9 mouse cellular contexts compared by ENCODE assay signal in genomic region chr4:115708974-115709593, GRCm38 (mm10). TPM values are rescaled to one million over a fixed set of nuclear protein-coding genes. Genes with fewer than 3 reads are reported as not detected.
DNase-seq lines count a peak whose midpoint lies in the region; ATAC-seq and TF ChIP-seq lines count a peak whose summit lies in the region.
"Had no signal": no experiment of that assay in that cellular context is flagged by ENCODE, and none has a peak within 500 bp of the region (broad histone marks: within the 10 kb centered on the region; RNA-seq: fewer than 3 reads in every experiment).

No protein-coding gene starts in this region.

- no peaks in the 10 kb centered on the region for H3K36me3 ChIP-seq in embryonic facial prominence, embryonic 12.5 days
- no peaks in the 10 kb centered on the region for H3K36me3 ChIP-seq in kidney, postnatal 0 days (ENCODE audit: insufficient read depth, low read length)
- no peaks in the 10 kb centered on the region for H3K36me3 ChIP-seq in stomach, postnatal 0 days (ENCODE audit: control insufficient read depth, insufficient read depth, low read length)
- H3K36me3 ChIP-seq: midbrain, embryonic 12.5 days had no signal

- no peak for TF ChIP-seq CTCF in kidney, postnatal 0 days (IDR thresholded peaks at IDR 0.05; ENCODE audit: low read depth)
- no peak for TF ChIP-seq CTCF in stomach, postnatal 0 days (IDR thresholded peaks at IDR 0.05; ENCODE audit: low read depth)

- no peaks in the 10 kb centered on the region for H3K9me3 ChIP-seq in embryonic facial prominence, embryonic 12.5 days
- no peaks in the 10 kb centered on the region for H3K9me3 ChIP-seq in kidney, postnatal 0 days (replicated peaks; ENCODE audit: low read length)
- H3K9me3 ChIP-seq in stomach, postnatal 0 days (ENCODE audit: control insufficient read depth, low read length) = no peaks in the 10 kb centered on the region
- H3K9me3 ChIP-seq: midbrain, embryonic 12.5 days had no signal

- H3K4me3 ChIP-seq in embryonic facial prominence, embryonic 12.5 days = no peak overlapping the region
- no peak overlapping the region for H3K4me3 ChIP-seq in kidney, postnatal 0 days (replicated peaks; ENCODE audit: low read depth, low read length)
- no peak overlapping the region for H3K4me3 ChIP-seq in stomach, postnatal 0 days (ENCODE audit: low read depth, low read length)

- no peaks in the 10 kb centered on the region for H3K27me3 ChIP-seq in embryonic facial prominence, embryonic 12.5 days
- no peaks in the 10 kb centered on the region for H3K27me3 ChIP-seq in kidney, postnatal 0 days (ENCODE audit: insufficient read depth, low read length)
- H3K27me3 ChIP-seq in stomach, postnatal 0 days (ENCODE audit: control insufficient read depth, insufficient read depth, low read length) = no peaks in the 10 kb centered on the region
- H3K27me3 ChIP-seq: midbrain, embryonic 12.5 days had no signal

- H3K4me1 ChIP-seq in embryonic facial prominence, embryonic 12.5 days = 0 out of 2 replicates have a peak, but pooled peaks cover 10% of the 10 kb centered on the region
- no peaks in the 10 kb centered on the region for H3K4me1 ChIP-seq in kidney, postnatal 0 days (replicated peaks; ENCODE audit: insufficient read depth, low read length)
- no peaks in the 10 kb centered on the region for H3K4me1 ChIP-seq in stomach, postnatal 0 days (replicated peaks; ENCODE audit: control insufficient read depth, insufficient read depth)
- H3K4me1 ChIP-seq: midbrain, embryonic 12.5 days had no signal

- H3K27ac ChIP-seq in embryonic facial prominence, embryonic 12.5 days = 0 out of 2 replicates have a peak overlapping the region, but pooled peaks have one; percentile 36
- H3K27ac ChIP-seq in kidney, postnatal 0 days = peak overlapping the region; percentile 26; the same call in 1 of the 2 replicates
- no peak overlapping the region for H3K27ac ChIP-seq in stomach, postnatal 0 days (replicated peaks)
- H3K27ac ChIP-seq: midbrain, embryonic 12.5 days had no signal

- no peak for ATAC-seq in embryonic facial prominence, embryonic 12.5 days (ENCODE audit: insufficient number of reproducible peaks, insufficient read depth, low FRiP score, low TSS enrichment)
- no peak for ATAC-seq in kidney, postnatal 0 days (replicated peaks; ENCODE audit: low FRiP score, low read depth)
- ATAC-seq in stomach, postnatal 0 days (ENCODE audit: low FRiP score, low TSS enrichment) = no peak

- H3K9ac ChIP-seq in embryonic facial prominence, embryonic 12.5 days = no peak overlapping the region
- H3K9ac ChIP-seq in kidney, postnatal 0 days (ENCODE audit: low read depth, low read length) = no peak overlapping the region
- no peak overlapping the region for H3K9ac ChIP-seq in stomach, postnatal 0 days (ENCODE audit: low read length)

- TF ChIP-seq EP300 in stomach, postnatal 0 days (optimal IDR thresholded peaks at IDR 0.05) = no peak

- H3K4me2 ChIP-seq in embryonic facial prominence, embryonic 12.5 days (replicated peaks) = peak overlapping the region; percentile 22; the same call in 1 of the 2 replicates
- 0 out of 2 replicates have a peak overlapping the region, but pooled peaks have one; percentile 6 for H3K4me2 ChIP-seq in kidney, postnatal 0 days (ENCODE audit: low read length)
- H3K4me2 ChIP-seq in stomach, postnatal 0 days (replicated peaks; ENCODE audit: low read depth) = no peak overlapping the region

- 32% methylated on average over 13 of the region's 13 CpGs for WGBS in embryonic facial prominence, embryonic 12.5 days
- 48% methylated on average over 13 of the region's 13 CpGs for WGBS in kidney, postnatal 0 days
- WGBS in stomach, postnatal 0 days = 60% methylated on average over 13 of the region's 13 CpGs

- peak; percentile 8 to 28 for DNase-seq in layer of hippocampus, adult 18-20 months (ENCODE audit: low spot score in 2 of 2)
- no peak for DNase-seq in layer of hippocampus, adult 8-10 months (ENCODE audit: low spot score in 2 of 2)
- DNase-seq in kidney, postnatal 0 days (ENCODE audit: low spot score) = peak; percentile 76
- DNase-seq in lung, postnatal 36 days = peak; percentile 78
- DNase-seq in urinary bladder, postnatal 10 days (ENCODE audit: low spot score) = no peak
- no peak for DNase-seq in stomach, postnatal 0 days (ENCODE audit: low spot score)
- no peak for DNase-seq in Muller cell, postnatal 12 days (ENCODE audit: inconsistent ontology term)

RNA-seq across cellular contexts. Expression of gene Efcab14, which starts 28.5 kb away (rescaled TPM):
- total RNA-seq in layer of hippocampus, adult 18-20 months (2021) = 10 to 100 TPM; 53.6 to 56.3 TPM
- total RNA-seq in layer of hippocampus, adult 8-10 months (2022) = 10 to 100 TPM; 57.2 to 62.0 (median 60.1) TPM
- polyA plus RNA-seq in embryonic facial prominence, embryonic 12.5 days (2016; fragmentation: Nextera tagmentation; extraction: Ambion mirVana) = 32.5 and 34.1 TPM in 2 replicates
- 28.9 and 30.4 TPM in 2 replicates for polyA plus RNA-seq in kidney, postnatal 0 days (2015; fragmentation: Nextera tagmentation; extraction: Ambion mirVana)
- polyA plus RNA-seq in stomach, postnatal 0 days (2015; fragmentation: Nextera tagmentation; extraction: Ambion mirVana) = 16.3 and 17.0 TPM in 2 replicates

Comparison
In these comparisons a context has a peak if more than half of its experiments do, and no peak if none do; other contexts are left out.
1. DNase-seq: peak in layer of hippocampus, adult 18-20 months (2 of 2), kidney, postnatal 0 days (single experiment) and lung, postnatal 36 days (single experiment); none in layer of hippocampus, adult 8-10 months (0 of 2), urinary bladder, postnatal 10 days (single experiment), stomach, postnatal 0 days (single experiment) and Muller cell, postnatal 12 days (single experiment).